Mouse (Mus musculus): ENCODE data around the gene Nelfcd. TPM values are rescaled to one million over a fixed set of nuclear protein-coding genes. Genes with fewer than 3 reads are reported as not detected.

Gene Nelfcd
- total RNA-seq (2021): 10 to 100 TPM; 55.1 to 62.2 TPM
- long read RNA-seq, experiment 1, transcript Nelfcd-202 (15 exons, 2,279 nt): major isoform, 136 of 158 reads
- long read RNA-seq, experiment 1, partial matches to known transcripts: 6 of 158 reads
- long read RNA-seq, experiment 1, other reads (novel, unspliced or antisense): 14 of 158 reads
- long read RNA-seq, experiment 2, transcript Nelfcd-202 (15 exons, 2,279 nt): major isoform, 59 of 83 reads
- long read RNA-seq, experiment 2, partial matches to known transcripts: 4 of 83 reads
- long read RNA-seq, experiment 2, other reads (novel, unspliced or antisense): 20 of 83 reads

GRCm38 (mm10) chr2:174415731-174416310 is at the start of gene Nelfcd:
Nelfcd (plus strand) TSS chr2:174415804.
- peak; percentile 96 for DNase-seq

DNA sequence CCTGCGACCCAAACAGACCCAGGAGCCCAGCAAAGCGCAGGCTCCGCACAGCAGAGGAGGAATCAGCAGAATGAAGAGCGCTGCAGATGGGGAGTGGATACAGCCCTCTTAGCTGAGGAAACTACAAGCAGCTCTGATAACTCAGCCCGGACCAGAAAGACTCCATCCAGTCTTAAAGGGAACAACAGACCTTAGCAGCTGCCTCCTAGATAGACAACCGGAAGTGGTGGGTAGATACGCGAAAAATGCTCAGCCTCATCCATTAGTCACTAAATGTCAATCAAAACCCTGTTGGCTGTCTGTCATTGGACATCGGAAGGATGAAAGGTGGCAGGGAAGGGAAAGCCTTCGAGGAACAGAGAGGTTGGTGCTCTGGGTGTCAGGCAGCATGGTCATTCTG is 49.0 kb upstream of the Nelfcd start:
- no peak for DNase-seq

- DNase-seq: no peak
These were observed 34.6 kb upstream of the Nelfcd start for GRCm38 (mm10) chr2:174381021-174381420.

DNA sequence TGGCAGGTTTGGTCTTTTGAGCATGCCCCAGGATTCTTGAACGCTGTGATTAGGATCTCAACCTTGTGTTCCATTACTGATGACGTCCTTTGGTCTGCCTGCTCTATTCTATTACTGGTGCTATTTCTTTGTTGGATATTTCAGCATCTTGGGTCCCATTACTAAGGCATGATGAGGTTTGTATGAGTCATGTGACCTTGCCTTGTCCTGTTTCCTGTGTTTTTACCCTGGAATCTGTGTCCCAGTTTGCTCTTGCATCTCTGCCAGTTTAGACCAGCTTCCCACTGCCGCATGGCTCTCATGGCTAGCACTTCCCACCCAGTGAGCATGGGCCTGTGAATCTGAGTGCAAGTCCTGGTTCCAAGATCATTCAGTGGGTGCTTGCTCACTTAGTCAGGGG is 23.7 kb upstream of the Nelfcd start:
- no peak for DNase-seq

- DNase-seq: no peak
These were observed 23.1 kb upstream of the Nelfcd start for GRCm38 (mm10) chr2:174392554-174392953.

DNA sequence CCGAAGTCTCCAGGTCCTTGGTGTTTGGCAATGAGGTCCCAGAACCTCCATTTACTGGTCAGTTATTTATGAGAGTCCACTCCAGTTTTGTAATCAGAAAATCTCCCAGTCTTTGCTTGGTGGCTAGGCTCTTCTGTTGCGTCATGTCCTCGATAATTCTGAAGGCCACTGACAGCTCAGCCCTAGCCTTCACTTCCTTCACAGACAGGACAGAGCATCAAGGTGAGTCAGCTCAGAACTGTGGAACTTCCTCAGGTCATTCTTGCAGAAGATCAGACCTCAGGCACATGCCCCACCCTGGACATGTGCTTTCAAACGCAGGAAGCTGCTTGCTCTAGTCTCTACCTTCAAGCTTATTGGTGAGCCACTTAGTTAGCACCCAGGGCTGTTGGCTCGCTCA is 22.2 kb upstream of the Nelfcd start:
- peak; percentile 49 for DNase-seq

GRCm38 (mm10) chr2:174396643-174397042 is 19.0 kb upstream of the Nelfcd start:
- no peak for DNase-seq

- no peak for DNase-seq
These were observed 18.5 kb upstream of the Nelfcd start for GRCm38 (mm10) chr2:174397065-174397464.

DNA sequence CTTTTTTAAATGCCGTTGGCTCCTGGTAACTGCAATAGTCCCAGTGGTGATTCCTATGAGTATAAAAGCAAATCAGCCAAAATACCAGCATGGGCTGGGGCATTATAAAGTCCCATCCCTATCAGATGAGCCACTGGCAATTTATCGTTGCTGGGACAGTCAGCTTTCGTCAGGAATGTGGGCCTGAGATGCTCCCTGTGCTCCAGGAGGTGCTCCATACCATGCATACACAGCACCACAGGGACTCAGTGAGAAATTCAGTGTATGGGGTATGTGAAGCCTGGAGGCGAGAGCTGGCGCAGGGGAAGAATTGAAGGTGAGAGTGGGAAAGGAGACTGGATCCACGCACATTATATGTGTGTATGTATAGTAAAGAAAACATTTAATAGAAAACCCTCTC is 17.7 kb upstream of the Nelfcd start:
- no peak for DNase-seq

DNA sequence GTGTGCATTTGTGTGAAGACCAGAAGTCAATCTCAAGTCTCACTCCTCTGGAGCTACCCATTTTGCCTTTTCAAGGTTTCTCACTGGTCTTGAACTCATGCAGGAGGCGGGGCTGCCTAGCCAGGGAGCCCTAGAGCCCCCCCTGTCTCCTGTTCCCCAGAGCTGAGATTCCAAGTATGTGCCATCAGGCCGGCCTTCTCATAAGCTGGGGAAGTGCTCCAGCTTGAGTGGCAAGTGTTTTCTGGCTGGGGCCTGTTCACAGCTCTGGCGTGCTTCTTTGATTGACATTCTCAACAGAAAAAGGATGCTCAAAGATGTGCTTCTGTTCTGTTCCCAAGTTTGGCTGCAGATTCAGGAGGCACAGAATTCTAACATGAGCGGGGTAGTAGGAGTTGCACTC is 15.2 kb upstream of the Nelfcd start:
- no peak for DNase-seq

DNA sequence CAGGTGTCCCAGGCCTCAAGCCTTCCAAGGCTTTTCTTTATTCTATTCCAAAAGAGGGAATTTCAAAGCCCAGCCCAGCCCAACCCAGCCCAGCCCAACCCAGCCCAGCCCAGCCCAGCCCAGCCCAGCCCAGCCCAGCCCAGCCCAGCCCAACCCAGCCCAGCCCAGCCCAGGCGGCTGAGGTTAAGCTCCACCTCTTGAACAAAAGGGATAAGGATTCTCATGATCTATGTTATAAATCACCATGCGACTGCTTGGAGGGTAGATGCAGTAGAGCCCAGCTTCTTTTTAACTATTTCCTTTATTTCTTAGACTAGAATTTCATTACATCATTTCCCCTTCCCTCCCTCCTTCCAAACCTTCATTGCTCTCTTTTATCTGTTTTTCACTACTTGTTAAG is 5.4 kb upstream of the Nelfcd start:
- DNase-seq: no peak

DNA sequence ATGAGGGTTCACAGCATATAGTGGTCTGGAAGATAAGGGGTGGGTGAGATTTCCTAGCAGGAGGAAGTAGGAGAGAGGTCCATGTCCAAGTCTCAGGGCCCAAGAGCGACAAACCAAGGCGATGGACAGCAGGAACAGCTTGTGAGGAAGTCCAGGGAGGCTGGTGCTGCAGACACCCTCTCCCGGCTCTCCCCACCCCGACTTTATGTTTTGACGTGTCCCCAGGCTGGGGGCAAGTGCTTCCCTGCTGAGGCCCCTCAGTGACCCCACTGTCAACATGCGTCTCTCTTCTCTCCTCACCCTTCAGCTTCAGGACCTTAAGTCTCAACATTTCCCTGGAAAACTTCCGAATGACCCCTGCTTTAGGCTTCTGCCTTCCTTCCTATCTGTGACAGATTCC is 2.5 kb upstream of the Nelfcd start:
- no peak for DNase-seq

- no peak for DNase-seq
These were observed 438 bp upstream of the Nelfcd start for GRCm38 (mm10) chr2:174415001-174415730.

DNA sequence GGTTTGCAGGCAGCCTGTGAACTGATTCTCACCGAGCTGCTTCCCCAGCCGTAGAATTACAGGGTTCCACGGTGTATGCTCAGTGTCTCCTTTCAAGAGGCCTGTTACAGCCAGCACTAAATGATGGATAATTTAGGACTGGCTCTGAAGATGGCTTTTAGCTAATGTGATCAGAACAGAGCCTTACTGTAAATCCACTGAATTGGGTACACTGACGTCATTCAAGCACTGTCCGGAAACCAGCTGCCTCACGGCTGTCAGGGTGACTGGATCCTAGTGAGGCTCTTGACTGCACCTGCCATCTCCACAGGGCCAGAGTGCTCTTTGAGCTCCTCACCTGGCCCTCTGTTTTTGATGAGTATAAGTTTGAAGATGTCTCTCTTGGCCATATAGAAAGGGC is 5.5 kb downstream of the Nelfcd start:
- no peak for DNase-seq

DNA sequence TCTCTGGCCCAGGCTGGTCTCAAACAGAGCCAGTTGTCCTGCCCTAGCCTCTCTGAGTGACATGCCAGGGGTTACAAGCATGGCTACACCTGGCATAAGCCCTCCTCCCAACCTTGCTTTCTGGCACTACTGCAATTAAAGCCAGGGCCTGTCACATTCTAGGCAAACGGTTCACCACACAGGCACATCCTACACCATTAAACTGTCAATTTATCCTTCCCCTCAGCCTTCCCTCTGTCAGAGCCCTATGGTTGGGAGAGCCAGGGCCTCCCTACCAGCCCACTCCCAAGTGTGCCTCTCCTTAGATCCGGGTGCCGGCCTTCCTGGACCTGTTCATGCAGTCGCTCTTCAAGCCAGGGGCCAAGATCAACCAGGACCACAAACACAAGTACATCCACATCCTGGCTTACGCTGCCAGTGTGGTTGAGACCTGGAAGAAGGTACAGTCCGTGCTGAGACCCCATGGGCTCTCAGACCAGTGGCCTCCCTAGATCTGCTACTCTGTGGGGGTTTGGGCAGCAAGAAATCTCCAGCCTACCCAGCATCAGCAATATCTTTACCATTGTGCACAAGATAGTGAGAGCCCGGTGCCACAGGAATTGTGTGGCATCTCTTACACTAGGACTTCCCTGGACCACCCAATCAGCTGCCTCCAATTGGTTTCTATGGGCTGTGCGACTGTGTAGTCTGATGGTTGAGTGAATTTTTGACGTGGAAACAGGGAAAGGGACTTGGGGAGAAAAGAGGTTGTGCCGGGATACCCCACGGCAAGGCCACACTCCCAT is 8.9 kb downstream of the Nelfcd start:
- no peak for DNase-seq

DNA sequence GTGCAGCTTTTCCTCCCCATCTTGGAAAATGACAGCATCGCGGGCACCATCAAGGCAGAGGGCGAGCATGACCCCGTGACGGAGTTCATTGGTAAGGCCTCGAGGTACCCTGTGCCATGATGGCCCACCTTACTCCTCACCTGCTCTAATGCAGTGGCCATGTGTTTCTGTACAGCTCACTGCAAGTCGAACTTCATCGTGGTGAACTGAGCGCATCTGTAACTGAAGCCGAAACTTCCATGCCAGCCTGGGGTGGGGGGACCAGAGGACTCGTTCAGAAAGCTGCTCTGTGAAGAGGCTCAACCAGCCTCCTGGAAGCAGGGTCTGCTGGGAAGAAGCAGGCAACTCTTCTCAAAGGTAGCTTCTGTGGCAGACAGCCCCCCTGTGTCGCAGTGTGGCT is 11.3 kb downstream of the Nelfcd start:
- DNase-seq: no peak

GRCm38 (mm10) chr2:174428076-174428835 is 12.7 kb downstream of the Nelfcd start:
- no peak for DNase-seq

DNA sequence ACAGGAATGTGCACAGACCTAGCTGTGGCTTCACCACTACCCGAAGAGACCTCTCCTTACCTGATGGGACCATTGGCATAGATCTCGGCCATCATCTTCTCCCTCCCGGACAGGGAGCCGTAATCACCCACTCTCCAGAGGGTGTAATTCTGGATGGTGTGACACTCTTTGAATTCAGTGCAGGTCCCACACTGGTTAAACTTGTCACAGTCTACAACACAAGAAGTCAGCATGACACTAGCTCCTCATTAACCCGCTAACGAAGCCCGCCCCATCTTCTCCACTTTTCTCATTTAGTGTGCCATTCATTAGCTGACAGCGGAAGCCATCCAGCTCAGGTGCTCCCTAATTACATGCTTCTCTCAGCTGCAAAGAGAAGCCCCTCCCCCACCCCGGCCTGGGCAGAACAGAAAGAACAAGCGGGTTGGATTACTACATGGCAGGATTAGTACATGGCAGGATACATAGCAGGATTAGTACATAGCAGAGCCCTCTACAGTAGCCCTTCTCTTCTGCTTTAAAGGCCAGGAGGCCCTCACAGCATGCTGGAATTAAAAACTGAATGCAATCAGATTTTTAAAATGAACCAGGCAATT is 13.5 kb downstream of the Nelfcd start:
- no peak for DNase-seq

GRCm38 (mm10) chr2:174434943-174435342 is 19.3 kb downstream of the Nelfcd start:
- DNase-seq: no peak

DNA sequence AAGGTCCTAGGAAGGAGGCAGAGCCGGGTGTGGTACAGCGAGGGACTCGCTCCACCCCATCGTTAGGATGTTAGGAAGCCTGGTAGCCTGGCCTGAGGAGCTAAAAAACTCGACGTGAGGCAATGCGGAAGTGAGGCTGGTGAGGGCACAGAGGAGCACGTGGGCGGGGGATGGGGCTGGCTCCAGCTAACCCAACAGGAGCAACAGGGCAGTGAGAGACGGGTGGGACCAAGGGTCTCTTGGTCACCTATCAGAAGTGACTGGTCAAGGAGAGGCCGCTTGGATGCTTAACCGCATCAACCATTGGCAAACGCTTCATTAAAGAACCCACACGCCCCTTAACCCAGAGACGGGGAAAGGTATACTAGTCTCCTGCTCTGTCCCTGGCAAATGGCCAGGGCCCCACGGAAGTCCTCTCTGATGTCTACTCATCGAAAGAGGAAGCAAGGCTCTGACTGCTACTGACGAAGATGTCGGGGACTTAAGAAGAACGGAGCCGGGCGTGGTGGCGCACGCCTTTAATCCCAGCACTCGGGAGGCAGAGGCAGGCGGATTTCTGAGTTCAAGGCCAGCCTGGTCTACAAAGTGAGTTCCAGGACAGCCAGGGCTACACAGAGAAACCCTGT is 20.6 kb downstream of the Nelfcd start:
- no peak for DNase-seq
